Mouse (Mus musculus): ENCODE results near the gene Actl11.

DNA sequence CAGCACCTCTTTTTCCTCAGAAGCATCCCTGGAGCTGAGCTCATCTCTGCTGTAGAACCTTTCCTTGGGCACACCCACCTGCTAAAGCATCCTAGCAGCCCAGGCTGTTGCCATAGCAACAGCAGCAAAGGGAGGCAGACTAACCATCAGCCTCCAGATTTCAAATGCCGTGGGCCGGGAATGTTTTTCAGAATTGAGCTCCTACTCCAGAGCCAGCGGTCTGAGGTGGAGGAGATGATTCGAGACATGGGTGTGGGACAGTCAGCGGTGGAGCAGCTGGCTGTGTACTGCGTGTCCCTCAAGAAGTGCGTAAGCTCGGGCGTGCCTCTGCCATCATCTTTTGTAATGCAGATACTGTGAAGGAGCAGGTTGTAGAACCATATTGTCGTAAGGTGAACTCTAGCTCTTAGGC lies 33.1 kb downstream of the Actl11 start:
- no peak for TF ChIP-seq POLR2A (IDR thresholded peaks at IDR 0.05; ENCODE audit: insufficient read depth, low read depth, low read length)
- no peak for TF ChIP-seq CTCF (IDR thresholded peaks at IDR 0.05; ENCODE audit: insufficient read depth, low read depth, low read length)

All from olfactory bulb, adult 2 months (tissue).